8 mouse cellular contexts compared by ENCODE assay signal in the genomic region with DNA sequence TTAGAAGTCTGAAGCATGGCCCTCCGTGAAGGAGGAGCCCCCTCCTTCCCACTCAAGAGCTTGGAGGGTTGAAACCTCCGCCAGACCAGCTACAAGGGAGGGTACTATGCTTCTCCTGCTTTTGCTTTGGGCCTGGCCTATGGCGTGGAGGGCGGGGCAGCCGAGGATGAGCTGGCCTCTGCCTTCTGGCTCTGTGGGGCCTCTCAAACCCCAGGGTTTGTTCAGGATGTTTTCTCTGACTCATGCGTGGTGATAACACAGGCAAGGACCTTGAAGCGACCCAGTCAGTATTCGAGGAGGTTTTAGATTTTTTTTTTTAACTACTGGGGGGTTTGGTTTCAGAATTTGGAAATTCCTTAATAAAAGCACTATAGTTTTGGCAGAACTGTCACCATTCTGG. TPM values are rescaled to one million over a fixed set of nuclear protein-coding genes. Genes with fewer than 3 reads are reported as not detected.
DNase-seq lines count a peak whose midpoint lies in the region; ATAC-seq lines count a peak whose summit lies in the region.
"Had no signal": no experiment of that assay in that cellular context is flagged by ENCODE, and none has a peak within 500 bp of the region (broad histone marks: within the 10 kb centered on the region; RNA-seq: fewer than 3 reads in every experiment).

No protein-coding gene starts in this region.

- no peaks in the 10 kb centered on the region for H3K9me3 ChIP-seq in intestine, embryonic 14.5 days (ENCODE audit: control insufficient read depth, low read length)

- H3K9ac ChIP-seq in intestine, embryonic 14.5 days (ENCODE audit: low read length), result no peak overlapping the region

- no peaks in the 10 kb centered on the region for H3K27me3 ChIP-seq in intestine, embryonic 14.5 days (replicated peaks; ENCODE audit: control insufficient read depth, insufficient read depth, low read length)

- no peak overlapping the region for H3K4me2 ChIP-seq in intestine, embryonic 14.5 days (ENCODE audit: low read length)

- H3K36me3 ChIP-seq in intestine, embryonic 14.5 days (ENCODE audit: control insufficient read depth, insufficient read depth, low read length), result no peaks in the 10 kb centered on the region

- H3K27ac ChIP-seq in intestine, embryonic 14.5 days (ENCODE audit: low read depth), result no peak overlapping the region

- no peak overlapping the region for H3K4me3 ChIP-seq in intestine, embryonic 14.5 days (ENCODE audit: low read depth, low read length)

- 0 out of 2 replicates have a peak, but pooled peaks have one; percentile 30 for ATAC-seq in intestine, embryonic 14.5 days (replicated peaks; ENCODE audit: low FRiP score, low TSS enrichment, low read depth)
- ATAC-seq: inflammation-experienced regulatory T-cells, adult 6 months had no signal

- H3K4me1 ChIP-seq in intestine, embryonic 14.5 days (replicated peaks; ENCODE audit: control insufficient read depth, insufficient read depth, low read length), result 0 out of 2 replicates have a peak, but pooled peaks cover 8% of the 10 kb centered on the region

- 54% methylated on average over 8 of the region's 8 CpGs for WGBS in intestine, embryonic 14.5 days

- DNase-seq in 3134 (ENCODE audit: extremely low read depth, insufficient read length, low spot score) (peak; percentile 66), 3T3-L1 (ENCODE audit: low read depth, low spot score) (peak; percentile 89)
- peak; percentile 86 for DNase-seq in adrenal gland, postnatal 14 days
- DNase-seq in intestine, embryonic 14.5 days (ENCODE audit: low spot score), result no peak
- no peak for DNase-seq in layer of hippocampus, postnatal 25 days (ENCODE audit: extremely low spot score in 1 of 2, low spot score in 1 of 2)
- DNase-seq in layer of hippocampus, adult 11-12 months (ENCODE audit: low spot score), result no peak
- DNase-seq in T-cell, adult 2 months (ENCODE audit: low spot score), result no peak

RNA-seq across cellular contexts. Expression of a gene that starts 4.7 kb away (rescaled TPM):
- total RNA-seq in adrenal gland, postnatal 14 days (2021), result 53.0 and 59.5 TPM in 2 replicates
- 46.9 and 47.1 TPM in 2 replicates for polyA plus RNA-seq in intestine, embryonic 14.5 days (2014; fragmentation: Nextera tagmentation; extraction: Ambion mirVana)
- 10 to 100 TPM; 75.6 to 80.8 TPM for total RNA-seq in layer of hippocampus, postnatal 25 days (2021)

Comparison
In these comparisons a context has a peak if more than half of its experiments do, and no peak if none do; other contexts are left out.
1. DNase-seq: peak in 3134 (single experiment), 3T3-L1 (single experiment) and adrenal gland, postnatal 14 days (single experiment); none in intestine, embryonic 14.5 days (single experiment), layer of hippocampus, postnatal 25 days (0 of 2), layer of hippocampus, adult 11-12 months (single experiment) and T-cell, adult 2 months (single experiment).